Mouse (Mus musculus) adipocyte (in vitro differentiated cells): ENCODE measurements at regions not wholly inside any gene's neighbourhood (a gene's known extent, or its start where the extent isn't known, plus 50 kb on each side); places are given as distances from the start of the nearest gene placed in this dataset.

Source experiments
- DNase-seq: peaks from one replicate; pipeline ENCODE4 v3.0.0-alpha.2; 2016; ENCODE audit warnings: low spot score

GRCm38 (mm10) chr5:26338191-26338590 is 80.7 kb downstream of the Gm7361 start:
- no peak for DNase-seq

- DNase-seq = no peak
These were observed 81.8 kb downstream of the Gm7361 start for GRCm38 (mm10) chr5:26339266-26339665.

- no peak for DNase-seq
These were observed 97.7 kb downstream of the Gm7361 start for GRCm38 (mm10) chr5:26355156-26355555.

- DNase-seq = no peak
These were observed 101.6 kb downstream of the Gm7361 start for GRCm38 (mm10) chr5:26359082-26359481.

- DNase-seq = no peak
These were observed 116.9 kb downstream of the Gm7361 start for GRCm38 (mm10) chr5:26374175-26374984.

GRCm38 (mm10) chr5:26407088-26407672 is 149.7 kb downstream of the Gm7361 start:
- no peak for DNase-seq

- no peak for DNase-seq
These were observed 155.7 kb downstream of the Gm7361 start for GRCm38 (mm10) chr5:26413185-26413584.

- DNase-seq = no peak
These were observed 187.1 kb downstream of the Gm7361 start for GRCm38 (mm10) chr5:26444331-26445200.

GRCm38 (mm10) chr5:26451306-26451705 is 193.8 kb downstream of the Gm7361 start:
- DNase-seq = no peak

- no peak for DNase-seq
These were observed 200.1 kb downstream of the Gm7361 start for GRCm38 (mm10) chr5:26457627-26458026.

- no peak for DNase-seq
These were observed 209.2 kb downstream of the Gm7361 start for GRCm38 (mm10) chr5:26466666-26467065.

- DNase-seq = no peak
These were observed 228.2 kb downstream of the Gm7361 start for GRCm38 (mm10) chr5:26485726-26486125.

GRCm38 (mm10) chr5:26494003-26494402 is 236.5 kb downstream of the Gm7361 start:
- DNase-seq = no peak

- DNase-seq = no peak
These were observed 240.3 kb downstream of the Gm7361 start for GRCm38 (mm10) chr5:26497641-26498430.

- DNase-seq = no peak
These were observed 252.2 kb downstream of the Gm7361 start for GRCm38 (mm10) chr5:26509525-26510168.

- DNase-seq = no peak
These were observed 255.8 kb downstream of the Gm7361 start for GRCm38 (mm10) chr5:26513039-26513955.

GRCm38 (mm10) chr5:26535556-26535955 is 278.1 kb downstream of the Gm7361 start:
- DNase-seq = peak; percentile 11

- DNase-seq = no peak
These were observed 253.7 kb upstream of the Dpp6 start for GRCm38 (mm10) chr5:26563291-26563690.

- no peak for DNase-seq
These were observed 252.9 kb upstream of the Dpp6 start for GRCm38 (mm10) chr5:26564056-26564455.

GRCm38 (mm10) chr5:26572691-26573191 is 244.3 kb upstream of the Dpp6 start:
- DNase-seq = no peak
